Mouse (Mus musculus) frontal cortex, adult 2 months (tissue): ENCODE data around the gene Krit1. TPM values are rescaled to one million over a fixed set of nuclear protein-coding genes. Genes with fewer than 3 reads are reported as not detected.
"Not testable (repeated sequence)": the region's sequence is repeated elsewhere in the genome, so short reads cannot be mapped to it uniquely, and the experiment has no call there.

Experiments
- DNase-seq, 2 experiments: peaks; one replicate each; pipeline ENCODE4 v3.0.0; 2022; ENCODE audit warnings: low spot score in 1 of 2; ENCODE audit errors: extremely low spot score in 1 of 2
- polyA plus RNA-seq: library from polyadenylated mRNA; depleted of rRNA; stranded (reverse); fragments of >200 nt; gene quantifications from 2 replicates; pipeline ENCODE4 v1.2.3, GENCODE M21; 2012; rRNA removed

The Krit1 gene
- 43.8 and 45.8 TPM in 2 replicates for polyA plus RNA-seq

GRCm38 (mm10) chr5:3802433-3803291, at the start of gene Krit1, which contains the start of gene Ankib1:
Gene Krit1 (plus strand): TSS chr5:3803184.
Gene Ankib1 (minus strand): TSS chr5:3802925.
- peak; percentile 75 to 91 for DNase-seq

- DNase-seq = no peak
Measured at GRCm38 (mm10) chr5:3771512-3771911, 31.5 kb upstream of the Krit1 start.

- no peak for DNase-seq
Measured at GRCm38 (mm10) chr5:3772017-3772416, 31.0 kb upstream of the Krit1 start.

GRCm38 (mm10) chr5:3782670-3783069, 20.3 kb upstream of the Krit1 start:
- no peak for DNase-seq

- peak in 1 of 2 experiments; percentile 15 for DNase-seq
Measured at GRCm38 (mm10) chr5:3783947-3784681, 18.9 kb upstream of the Krit1 start.

GRCm38 (mm10) chr5:3784751-3785496, 18.1 kb upstream of the Krit1 start:
- DNase-seq = no peak

- DNase-seq = no peak
Measured at GRCm38 (mm10) chr5:3787548-3787947, 15.4 kb upstream of the Krit1 start.

- no peak for DNase-seq
Measured at GRCm38 (mm10) chr5:3791048-3791447, 11.9 kb upstream of the Krit1 start.

GRCm38 (mm10) chr5:3797101-3797500, 5.9 kb upstream of the Krit1 start:
- not testable (repeated sequence) for DNase-seq

- DNase-seq = not testable (repeated sequence)
Measured at GRCm38 (mm10) chr5:3798656-3799055, 4.3 kb upstream of the Krit1 start.

- DNase-seq = no peak
Measured at GRCm38 (mm10) chr5:3800041-3800440, 2.9 kb upstream of the Krit1 start.

GRCm38 (mm10) chr5:3800881-3801280, 2.1 kb upstream of the Krit1 start:
- DNase-seq = no peak

GRCm38 (mm10) chr5:3801672-3802432, 1.1 kb upstream of the Krit1 start:
- peak in 1 of 2 experiments; percentile 24 for DNase-seq

GRCm38 (mm10) chr5:3803292-3804165, 545 bp downstream of the Krit1 start:
- no peak for DNase-seq

GRCm38 (mm10) chr5:3808472-3808871, 5.5 kb downstream of the Krit1 start:
- DNase-seq = no peak

- no peak for DNase-seq
Measured at GRCm38 (mm10) chr5:3834107-3834506, 31.1 kb downstream of the Krit1 start.

GRCm38 (mm10) chr5:3845026-3845425, 42.0 kb downstream of the Krit1 start, which contains the start of gene Lrrd1:
Gene Lrrd1 (plus strand): TSS chr5:3845173.
- peak in 1 of 2 experiments; percentile 12 for DNase-seq

GRCm38 (mm10) chr5:3870161-3870560, 67.2 kb downstream of the Krit1 start:
- DNase-seq = no peak

- DNase-seq = no peak
Measured at GRCm38 (mm10) chr5:3872348-3872747, 69.4 kb downstream of the Krit1 start.
